Mouse (Mus musculus) urinary bladder, adult 18-20 months (tissue): ENCODE results near the gene Ppp4r1.

Source experiments
- DNase-seq, 2 experiments: peaks; one replicate each; pipeline ENCODE4 v3.0.0; 2022; ENCODE audit warnings: low spot score in 2 of 2, mixed read lengths in 2 of 2

Ppp4r1 gene

DNA sequence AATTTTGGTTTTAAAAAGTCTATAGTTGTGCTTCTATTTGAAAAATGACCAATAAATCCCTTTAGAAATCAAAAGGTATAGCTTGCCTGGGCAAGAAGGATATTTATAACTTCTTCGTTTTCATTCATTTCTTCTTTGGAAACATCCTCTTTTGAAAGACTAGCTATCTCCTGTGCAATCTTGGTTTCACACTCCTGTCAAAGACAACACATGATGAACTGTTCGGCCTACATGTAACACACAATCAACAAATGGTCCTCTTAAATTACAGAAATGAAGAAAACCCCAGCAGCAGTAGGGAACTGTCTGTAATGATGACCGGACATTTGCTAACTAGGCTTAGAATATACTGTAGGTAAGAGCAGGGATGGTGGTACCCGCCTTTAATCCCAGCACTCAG, 71.6 kb downstream of the Ppp4r1 start:
- no peak for DNase-seq

DNA sequence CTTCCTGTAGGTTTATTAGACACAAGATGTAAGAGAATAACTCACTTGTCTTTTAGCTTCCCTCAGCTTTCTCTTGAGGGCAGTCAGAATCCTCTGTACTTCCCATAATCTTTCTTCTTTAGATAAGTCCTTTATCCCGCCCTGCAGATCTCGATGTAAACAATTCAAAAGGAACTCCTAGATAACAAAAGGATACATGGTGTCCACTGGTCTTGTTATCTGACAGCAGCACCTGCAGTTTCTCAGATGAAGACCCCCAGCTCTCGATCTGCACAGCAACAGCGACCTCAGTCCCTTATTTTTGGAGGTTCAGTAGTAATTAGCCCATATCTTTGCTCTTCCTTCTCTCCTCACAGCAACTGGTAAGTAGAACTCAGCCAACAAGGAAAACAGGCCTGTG, 75.2 kb downstream of the Ppp4r1 start:
- no peak for DNase-seq

- no peak for DNase-seq
These were observed 80.2 kb downstream of the Ppp4r1 start for GRCm38 (mm10) chr17:65862579-65862978.

DNA sequence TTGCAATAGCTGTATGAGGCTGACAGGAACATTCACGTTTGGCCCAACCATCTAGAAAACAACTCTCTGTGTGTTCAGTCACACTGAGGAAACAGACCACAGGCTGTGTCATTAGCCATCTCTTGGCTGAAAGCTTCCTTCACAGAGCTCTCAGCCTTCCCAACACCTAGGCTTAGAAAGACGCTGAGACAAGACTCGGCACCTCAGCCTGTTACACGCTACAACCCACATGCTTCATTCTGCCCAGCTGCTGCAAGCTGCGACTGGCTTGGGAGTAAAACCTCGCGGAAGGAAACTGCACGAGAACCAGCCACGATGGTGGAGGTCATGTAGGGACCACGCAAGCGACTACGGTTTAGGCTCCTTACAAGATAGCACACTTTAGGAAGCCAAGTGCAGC, 81.5 kb downstream of the Ppp4r1 start:
- DNase-seq = no peak

DNA sequence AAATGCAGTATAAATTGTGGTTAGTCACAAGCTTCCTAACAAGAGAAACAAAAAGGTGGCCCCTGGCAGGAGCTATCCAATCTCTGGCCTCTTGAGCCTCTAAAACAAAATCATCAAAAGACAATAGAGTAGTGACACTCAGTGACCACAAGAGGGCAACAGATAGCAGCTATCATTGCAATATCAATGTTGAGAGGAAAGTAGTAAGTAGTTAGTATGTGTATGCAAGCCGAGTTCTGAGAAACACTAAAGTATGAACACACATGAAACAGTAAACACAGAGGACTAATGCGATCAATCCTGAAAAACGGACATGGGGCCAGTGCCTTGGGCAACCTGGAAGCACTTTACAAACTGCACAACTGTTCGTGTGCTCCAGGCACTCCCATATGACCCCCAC, 82.4 kb downstream of the Ppp4r1 start:
- DNase-seq = no peak

GRCm38 (mm10) chr17:65865265-65865664, 82.9 kb downstream of the Ppp4r1 start:
- DNase-seq = no peak

DNA sequence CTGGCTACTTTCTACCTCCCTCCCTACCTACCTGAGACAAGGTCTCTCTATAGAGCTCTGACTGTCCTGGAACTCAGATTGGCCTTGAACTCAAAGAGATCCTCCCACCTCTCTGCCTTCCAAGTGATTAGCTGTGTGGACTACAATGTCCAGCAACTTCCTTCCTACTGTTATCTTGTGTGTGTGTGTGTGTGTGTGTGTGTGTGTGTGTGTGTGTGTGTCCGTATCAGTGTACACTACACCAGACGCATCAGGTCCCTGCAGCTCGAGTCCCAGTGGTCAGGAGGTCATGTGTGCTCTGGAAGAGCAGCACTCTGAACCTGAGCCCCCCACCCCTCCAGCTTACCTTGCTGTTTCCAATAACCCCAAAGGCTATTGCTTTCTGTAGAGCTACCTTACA, 83.8 kb downstream of the Ppp4r1 start:
- DNase-seq = no peak

- no peak for DNase-seq
These were observed 85.6 kb downstream of the Ppp4r1 start for GRCm38 (mm10) chr17:65867996-65868395.

GRCm38 (mm10) chr17:65869720-65870119, 87.3 kb downstream of the Ppp4r1 start:
- DNase-seq = no peak

GRCm38 (mm10) chr17:65870146-65870545, 87.8 kb downstream of the Ppp4r1 start:
- peak; percentile 25 to 58 for DNase-seq

DNA sequence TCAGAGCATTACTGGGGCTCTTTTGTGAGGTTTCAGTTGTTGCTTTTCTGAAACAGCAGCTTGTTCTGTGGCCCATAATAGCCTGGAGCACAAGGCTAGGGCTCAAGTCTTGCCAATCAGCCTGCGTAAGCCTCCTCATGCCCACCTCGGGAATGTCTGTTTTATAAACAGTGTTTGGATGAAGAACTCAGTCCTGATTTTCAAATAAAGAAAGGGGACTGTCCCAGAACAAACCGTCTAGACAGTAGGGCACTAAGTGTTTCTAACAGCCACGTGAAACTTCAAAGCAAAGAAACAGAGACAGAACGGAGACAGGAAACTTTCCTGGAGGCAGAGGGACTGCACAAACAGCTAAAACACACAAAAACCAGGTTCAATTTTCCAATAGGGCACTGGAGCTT, 89.3 kb downstream of the Ppp4r1 start:
- DNase-seq = no peak

- DNase-seq = no peak
These were observed 89.7 kb downstream of the Ppp4r1 start for GRCm38 (mm10) chr17:65872051-65872450.

GRCm38 (mm10) chr17:65872652-65873051, 90.3 kb downstream of the Ppp4r1 start:
- no peak for DNase-seq

GRCm38 (mm10) chr17:65873156-65873555, 90.8 kb downstream of the Ppp4r1 start:
- DNase-seq = no peak

GRCm38 (mm10) chr17:65873834-65874233, 91.5 kb downstream of the Ppp4r1 start:
- no peak for DNase-seq

GRCm38 (mm10) chr17:65877026-65877425, 94.7 kb downstream of the Ppp4r1 start:
- DNase-seq = no peak

DNA sequence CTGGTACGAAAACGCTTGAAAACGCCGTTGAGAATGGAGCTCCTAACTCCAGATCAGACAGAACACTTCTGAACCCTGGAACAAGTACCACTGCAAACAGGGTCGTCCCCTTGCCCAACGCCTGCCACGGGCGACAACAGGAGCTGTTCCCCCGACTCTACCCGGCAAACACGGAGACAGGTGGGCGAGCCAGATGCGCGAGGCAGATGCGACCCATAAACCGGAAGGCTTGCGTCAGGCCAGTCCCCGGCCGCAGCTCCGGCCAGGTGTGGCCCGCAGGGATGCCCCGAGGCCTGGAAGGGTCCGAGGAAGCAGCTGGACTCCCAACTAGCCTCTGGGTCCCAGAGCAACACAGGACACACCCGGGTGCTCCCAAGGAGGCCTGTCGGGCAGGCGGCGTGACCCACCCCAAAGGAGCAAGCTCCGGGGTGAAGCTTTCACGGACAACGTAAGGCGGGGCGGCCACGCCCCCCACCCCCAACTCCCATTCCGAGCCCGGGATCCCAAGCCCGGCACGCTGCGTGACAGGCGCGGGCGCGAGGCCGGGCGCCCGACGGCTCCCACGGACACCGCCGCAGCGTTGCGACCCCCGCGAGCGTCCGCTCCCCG, 101.8 kb downstream of the Ppp4r1 start:
- DNase-seq = no peak

- DNase-seq = peak; percentile 95 to 99
These were observed 102.5 kb downstream of the Ppp4r1 start for GRCm38 (mm10) chr17:65884691-65885397.

DNA sequence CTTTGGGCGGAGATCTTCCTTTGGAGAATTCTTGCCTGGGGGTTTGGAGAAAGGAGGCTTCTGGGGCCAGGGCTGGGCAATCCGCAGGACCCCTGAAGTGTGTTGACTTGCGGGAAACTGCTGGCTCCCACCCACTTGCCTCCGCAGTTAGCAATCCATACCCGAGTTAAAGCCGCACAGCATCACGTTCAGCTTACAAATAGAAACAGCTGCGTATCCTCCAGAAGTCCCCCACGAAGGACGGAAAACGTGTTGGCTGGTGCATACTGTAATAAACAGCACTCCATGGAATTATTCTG, 103.0 kb downstream of the Ppp4r1 start:
- DNase-seq = no peak

- DNase-seq = peak in 1 of 2 experiments; percentile 38
These were observed 103.5 kb downstream of the Ppp4r1 start, which contains the start of gene Ralbp1 for GRCm38 (mm10) chr17:65885697-65886529. Gene Ralbp1 (minus strand): TSS chr17:65885798.

DNA sequence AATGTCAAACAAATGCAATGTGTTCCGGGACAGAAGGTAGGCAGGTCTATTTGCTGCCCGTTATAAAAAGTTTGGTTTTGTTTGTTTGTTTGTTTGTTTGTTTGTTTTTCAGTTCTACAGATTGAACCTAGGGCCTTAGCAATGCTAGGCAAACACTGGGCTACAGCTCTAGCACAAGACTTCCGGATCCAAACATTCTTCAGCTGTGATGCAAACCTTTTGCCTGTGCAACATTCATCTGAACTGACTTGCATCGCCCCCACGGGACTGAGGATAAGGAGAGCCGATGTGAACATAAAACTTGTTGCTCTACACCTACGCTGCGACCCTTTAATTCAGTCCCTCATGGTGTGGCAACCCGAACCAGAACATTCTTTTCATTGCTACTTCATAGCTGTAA, 104.2 kb downstream of the Ppp4r1 start:
- no peak for DNase-seq

- DNase-seq = no peak
These were observed 107.1 kb downstream of the Ppp4r1 start for GRCm38 (mm10) chr17:65889476-65889875.
